Mouse (Mus musculus) limb, embryonic 13.5 days (tissue): ENCODE measurements at regions not wholly inside any gene's neighbourhood (a gene's known extent, or its start where the extent isn't known, plus 50 kb on each side); places are given as distances from the start of the nearest gene placed in this dataset.

Experiments
- ATAC-seq: fragments of 200-750 bp; cut with Nextera tagmentation; 2 replicates; pipeline ENCODE4 v1.8.0; 2017; ENCODE audit warnings: low read depth, moderate number of reproducible peaks, moderate TSS enrichment; ENCODE audit not compliant: low FRiP score
- H3K27ac ChIP-seq: fragments of 300-500 bp; sonication (generic); 2 replicates; pipeline ENCODE4 v1.5.1; 2015; ENCODE audit warnings: inconsistent platforms, mild to moderate bottlenecking, moderate library complexity
- H3K27me3 ChIP-seq: fragments of 300-500 bp; sonication (generic); 2 replicates; pipeline ENCODE4 v1.6.1; 2015; ENCODE audit warnings: mild to moderate bottlenecking, inconsistent platforms
- H3K36me3 ChIP-seq: fragments of 300-500 bp; sonication (generic); 2 replicates; pipeline ENCODE4 v1.6.1; 2015; ENCODE audit warnings: inconsistent platforms, mild to moderate bottlenecking, moderate library complexity
- H3K4me1 ChIP-seq: fragments of 300-500 bp; sonication (generic); 2 replicates; pipeline ENCODE4 v1.6.1; 2015; ENCODE audit warnings: inconsistent platforms
- H3K4me2 ChIP-seq: fragments of 300-500 bp; sonication (generic); replicated peaks from 2 replicates; pipeline ENCODE4 v1.6.1; 2015; ENCODE audit warnings: inconsistent platforms, mild to moderate bottlenecking, moderate library complexity
- H3K4me3 ChIP-seq: fragments of 300-500 bp; sonication (generic); 2 replicates; pipeline ENCODE4 v1.5.1; 2015; ENCODE audit warnings: moderate library complexity, mild to moderate bottlenecking, inconsistent platforms
- H3K9ac ChIP-seq: fragments of 300-500 bp; sonication (generic); 2 replicates; pipeline ENCODE4 v1.6.1; 2015; ENCODE audit warnings: mild to moderate bottlenecking, inconsistent platforms
- H3K9me3 ChIP-seq: fragments of 300-500 bp; sonication (generic); 2 replicates; pipeline ENCODE4 v1.6.1; 2016; ENCODE audit warnings: inconsistent platforms
- WGBS: fragments of 180-500 bp; shearing (Covaris S2); methylation state at CpG from one replicate; pipeline ENCODE4 v1.1.7; 2015; 5-methylcytosine and 5-hydroxymethylcytosine counted together

GRCm38 (mm10) chr1:76629861-76630260, 885.0 kb downstream of the Epha4 start:
- Histone ChIP-seq H3K4me3 (no peak overlapping the region), H3K9me3 (no peaks in the 10 kb centered on the region), H3K4me2 (no peak overlapping the region), H3K27me3 (no peaks in the 10 kb centered on the region), H3K27ac (no peak overlapping the region), H3K36me3 (no peaks in the 10 kb centered on the region), H3K4me1 (peaks cover 3% of the 10 kb centered on the region; the same call in 1 of the 2 replicates), H3K9ac (no peak overlapping the region)
- no peak for ATAC-seq

DNA sequence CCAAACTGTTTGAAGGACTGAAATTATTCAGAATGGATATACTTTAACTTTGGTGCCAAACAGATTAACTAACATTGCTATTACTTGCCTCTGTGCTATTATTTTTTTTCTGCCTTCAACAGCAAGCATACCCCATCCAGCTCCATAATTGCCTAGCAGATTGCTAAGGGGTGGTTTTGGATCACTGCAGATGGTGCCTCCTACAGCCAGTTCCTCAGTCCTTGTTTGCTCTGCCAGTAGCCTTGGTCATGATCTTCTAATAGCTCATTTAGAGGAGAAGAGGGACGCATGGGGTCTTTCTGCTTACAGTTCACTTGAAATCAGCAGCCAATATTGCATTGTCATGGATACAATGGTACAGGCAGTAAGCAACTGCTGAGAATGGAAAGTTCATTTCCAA, 880.8 kb downstream of the Epha4 start:
- no peak overlapping the region for H3K9ac ChIP-seq
- H3K36me3 ChIP-seq = no peaks in the 10 kb centered on the region
- no peak overlapping the region for H3K4me3 ChIP-seq
- no peak overlapping the region for H3K27ac ChIP-seq
- WGBS = 83% methylated on average over 1 of the region's 1 CpGs
- no peaks in the 10 kb centered on the region for H3K27me3 ChIP-seq
- ATAC-seq = no peak
- no peaks in the 10 kb centered on the region for H3K4me1 ChIP-seq
- no peak overlapping the region for H3K4me2 ChIP-seq
- no peaks in the 10 kb centered on the region for H3K9me3 ChIP-seq

- ATAC-seq = no peak
- Histone ChIP-seq H3K36me3 (no peaks in the 10 kb centered on the region), H3K9ac (no peak overlapping the region), H3K4me1 (no peaks in the 10 kb centered on the region), H3K27ac (no peak overlapping the region), H3K9me3 (no peaks in the 10 kb centered on the region), H3K27me3 (no peaks in the 10 kb centered on the region), H3K4me2 (no peak overlapping the region), H3K4me3 (no peak overlapping the region)
- 73% methylated on average over 19 of the region's 19 CpGs for WGBS
Measured at GRCm38 (mm10) chr1:76637268-76638009, 877.4 kb downstream of the Epha4 start.

- no peak overlapping the region for H3K9ac ChIP-seq
- no peak overlapping the region for H3K4me3 ChIP-seq
- no peak overlapping the region for H3K27ac ChIP-seq
- H3K9me3 ChIP-seq = no peaks in the 10 kb centered on the region
- no peaks in the 10 kb centered on the region for H3K27me3 ChIP-seq
- ATAC-seq = no peak
- H3K4me2 ChIP-seq = no peak overlapping the region
- no peaks in the 10 kb centered on the region for H3K36me3 ChIP-seq
- WGBS = 83% methylated on average over 5 of the region's 5 CpGs
- H3K4me1 ChIP-seq = no peaks in the 10 kb centered on the region
Measured at GRCm38 (mm10) chr1:76638010-76638400, 876.9 kb downstream of the Epha4 start.

DNA sequence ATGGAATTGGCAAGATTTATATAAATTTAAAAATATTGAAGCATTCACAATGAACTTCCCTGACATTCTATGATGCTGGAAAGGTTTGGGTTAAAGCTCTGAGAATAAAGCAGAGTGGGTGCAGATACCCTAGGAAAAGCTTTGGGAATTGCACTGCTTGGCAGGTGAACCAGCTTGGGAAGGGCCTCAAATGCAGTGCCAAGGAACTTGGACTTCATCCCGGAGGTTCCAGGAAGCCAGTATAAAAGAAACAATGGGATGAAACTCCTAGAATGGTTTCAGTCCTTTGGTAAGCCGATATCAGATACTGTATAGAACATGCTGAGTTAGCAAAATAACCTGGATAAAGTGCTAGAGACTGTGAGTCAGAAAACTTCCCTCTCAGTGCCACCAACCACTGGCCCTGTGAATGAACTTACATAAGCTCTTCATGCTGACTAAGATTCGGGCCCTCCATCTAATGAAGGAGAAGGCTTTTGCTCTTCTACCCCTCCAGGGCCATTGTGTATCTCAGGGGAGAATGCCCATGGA, 873.6 kb downstream of the Epha4 start:
- no peaks in the 10 kb centered on the region for H3K9me3 ChIP-seq
- no peaks in the 10 kb centered on the region for H3K36me3 ChIP-seq
- H3K27me3 ChIP-seq = no peaks in the 10 kb centered on the region
- ATAC-seq = no peak
- no peak overlapping the region for H3K27ac ChIP-seq
- 80% methylated on average over 3 of the region's 3 CpGs for WGBS
- H3K4me1 ChIP-seq = no peaks in the 10 kb centered on the region
- H3K9ac ChIP-seq = no peak overlapping the region
- no peak overlapping the region for H3K4me3 ChIP-seq
- no peak overlapping the region for H3K4me2 ChIP-seq

- H3K4me2 ChIP-seq = no peak overlapping the region
- H3K4me3 ChIP-seq = no peak overlapping the region
- H3K36me3 ChIP-seq = no peaks in the 10 kb centered on the region
- H3K27me3 ChIP-seq = no peaks in the 10 kb centered on the region
- no peak overlapping the region for H3K9ac ChIP-seq
- H3K9me3 ChIP-seq = no peaks in the 10 kb centered on the region
- H3K27ac ChIP-seq = no peak overlapping the region
- WGBS = 86% methylated on average over 6 of the region's 6 CpGs
- ATAC-seq = no peak
- H3K4me1 ChIP-seq = no peaks in the 10 kb centered on the region
Measured at GRCm38 (mm10) chr1:76642703-76643102, 872.2 kb downstream of the Epha4 start.

- no peaks in the 10 kb centered on the region for H3K4me1 ChIP-seq
- no peak for ATAC-seq
- WGBS = 63% methylated on average over 3 of the region's 3 CpGs
Measured at GRCm38 (mm10) chr1:76644895-76645294, 870.0 kb downstream of the Epha4 start.

GRCm38 (mm10) chr1:76654826-76655225, 860.1 kb downstream of the Epha4 start:
- no peaks in the 10 kb centered on the region for H3K27me3 ChIP-seq
- no peak overlapping the region for H3K9ac ChIP-seq
- ATAC-seq = no peak
- WGBS = 59% methylated on average over 1 of the region's 1 CpGs
- no peak overlapping the region for H3K4me2 ChIP-seq
- no peaks in the 10 kb centered on the region for H3K4me1 ChIP-seq
- H3K27ac ChIP-seq = no peak overlapping the region
- H3K9me3 ChIP-seq = no peaks in the 10 kb centered on the region
- H3K4me3 ChIP-seq = no peak overlapping the region
- no peaks in the 10 kb centered on the region for H3K36me3 ChIP-seq

More at GRCm38 (mm10) chr1:76644895-76645294, 870.0 kb downstream of the Epha4 start:
- no peak overlapping the region for H3K9ac ChIP-seq
- H3K4me2 ChIP-seq = no peak overlapping the region
- no peak overlapping the region for H3K27ac ChIP-seq
- no peaks in the 10 kb centered on the region for H3K9me3 ChIP-seq
- H3K27me3 ChIP-seq = no peaks in the 10 kb centered on the region
- no peaks in the 10 kb centered on the region for H3K36me3 ChIP-seq
- no peak overlapping the region for H3K4me3 ChIP-seq

DNA sequence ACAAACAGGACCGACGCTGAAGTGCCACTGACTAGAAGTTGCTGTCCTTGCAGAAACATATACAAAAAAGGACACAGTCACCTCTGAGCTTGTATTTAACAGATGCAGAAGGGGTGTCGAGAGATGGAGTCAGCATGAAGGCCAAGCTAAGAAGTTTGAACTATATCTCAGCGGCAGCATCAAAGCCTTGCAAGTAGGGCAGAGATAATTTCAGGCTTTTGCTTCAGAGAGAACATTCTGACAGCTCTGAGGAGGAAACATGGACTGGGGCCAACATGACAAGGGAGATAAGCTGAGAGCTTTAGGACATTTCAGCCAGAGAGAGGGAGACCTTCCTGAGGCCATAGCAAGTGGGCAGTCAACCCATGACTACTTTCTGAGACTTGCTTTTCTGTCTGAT, 856.7 kb downstream of the Epha4 start:
- Histone ChIP-seq H3K4me2 (no peak overlapping the region), H3K4me1 (no peaks in the 10 kb centered on the region), H3K9me3 (no peaks in the 10 kb centered on the region), H3K9ac (no peak overlapping the region), H3K4me3 (no peak overlapping the region), H3K36me3 (no peaks in the 10 kb centered on the region), H3K27me3 (no peaks in the 10 kb centered on the region), H3K27ac (no peak overlapping the region)
- 85% methylated on average over 4 of the region's 4 CpGs for WGBS
- no peak for ATAC-seq

DNA sequence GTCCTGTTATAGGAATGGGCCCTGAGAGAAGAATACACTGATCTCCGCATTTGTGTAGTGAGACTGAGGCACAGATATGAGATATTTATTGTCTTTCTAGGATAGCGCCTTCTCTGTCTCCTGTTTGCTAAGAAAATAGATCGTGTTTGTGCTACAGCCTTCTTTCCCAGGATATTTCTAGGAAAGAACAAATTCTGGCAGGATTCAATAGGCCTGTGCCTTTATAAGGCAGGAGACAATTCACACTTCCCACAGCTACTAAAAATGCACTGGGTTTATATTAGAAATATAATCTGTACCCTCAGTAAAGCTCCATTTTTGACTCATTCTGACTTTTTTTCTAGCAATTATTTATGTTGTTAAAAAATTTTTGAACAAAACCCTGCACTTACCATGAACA, 854.7 kb downstream of the Epha4 start:
- no peak overlapping the region for H3K9ac ChIP-seq
- no peak overlapping the region for H3K27ac ChIP-seq
- 94% methylated on average over 3 of the region's 3 CpGs for WGBS
- no peak overlapping the region for H3K4me3 ChIP-seq
- no peak for ATAC-seq
- no peaks in the 10 kb centered on the region for H3K36me3 ChIP-seq
- H3K9me3 ChIP-seq = no peaks in the 10 kb centered on the region
- peaks cover 7% of the 10 kb centered on the region; the same call in 1 of the 2 replicates for H3K4me1 ChIP-seq
- H3K4me2 ChIP-seq = no peak overlapping the region
- no peaks in the 10 kb centered on the region for H3K27me3 ChIP-seq

- WGBS = 73% methylated on average over 4 of the region's 4 CpGs
- ATAC-seq = no peak
Measured at GRCm38 (mm10) chr1:76664381-76664780, 850.5 kb downstream of the Epha4 start.

GRCm38 (mm10) chr1:76676836-76677235, 838.1 kb downstream of the Epha4 start:
- no peak overlapping the region for H3K4me2 ChIP-seq
- H3K4me1 ChIP-seq = no peaks in the 10 kb centered on the region
- no peak overlapping the region for H3K27ac ChIP-seq
- ATAC-seq = no peak
- H3K27me3 ChIP-seq = no peaks in the 10 kb centered on the region
- no peaks in the 10 kb centered on the region for H3K36me3 ChIP-seq
- no peak overlapping the region for H3K9ac ChIP-seq
- 60% methylated on average over 6 of the region's 6 CpGs for WGBS
- no peak overlapping the region for H3K4me3 ChIP-seq
- no peaks in the 10 kb centered on the region for H3K9me3 ChIP-seq

More at GRCm38 (mm10) chr1:76664381-76664780, 850.5 kb downstream of the Epha4 start:
- Histone ChIP-seq H3K27ac (no peak overlapping the region), H3K4me1 (peaks cover 7% of the 10 kb centered on the region; the same call in 1 of the 2 replicates), H3K27me3 (no peaks in the 10 kb centered on the region), H3K36me3 (no peaks in the 10 kb centered on the region), H3K9me3 (no peaks in the 10 kb centered on the region), H3K4me3 (no peak overlapping the region), H3K9ac (no peak overlapping the region), H3K4me2 (no peak overlapping the region)

- Histone ChIP-seq H3K9me3 (no peaks in the 10 kb centered on the region), H3K4me3 (no peak overlapping the region), H3K9ac (no peak overlapping the region), H3K4me2 (no peak overlapping the region), H3K36me3 (no peaks in the 10 kb centered on the region), H3K27ac (no peak overlapping the region), H3K4me1 (no peaks in the 10 kb centered on the region), H3K27me3 (no peaks in the 10 kb centered on the region)
- ATAC-seq = no peak
- 49% methylated on average over 2 of the region's 2 CpGs for WGBS
Measured at GRCm38 (mm10) chr1:76705556-76705955, 809.3 kb downstream of the Epha4 start.
